Mouse (Mus musculus) adrenal gland, postnatal 25 days (tissue): ENCODE measurements around the gene Ddx10. TPM values are rescaled to one million over a fixed set of nuclear protein-coding genes. Genes with fewer than 3 reads are reported as not detected.

Experiments
- total RNA-seq: library from RNA; stranded (reverse); gene quantifications from 2 replicates; pipeline ENCODE4 v1.2.3, GENCODE M21; 2021

Gene Ddx10
- total RNA-seq, 1 experiment from 2014 or later: 19.6 TPM

Other genes starting within 250 kb of the Ddx10 start
- gene Exph5, start 53.6 kb upstream of the Ddx10 start, total RNA-seq: 0.09 and 0.14 TPM in 2 replicates
- gene Kdelc2, start 136.0 kb upstream of the Ddx10 start, total RNA-seq: 11.8 and 13.3 TPM in 2 replicates
- 1.4 and 2.5 TPM in 2 replicates for gene 4930550C14Rik, start 154.3 kb upstream of the Ddx10 start, total RNA-seq